Mouse (Mus musculus) left cerebral cortex, adult 6 months (tissue): ENCODE data around the gene Gm44596. TPM values are rescaled to one million over a fixed set of nuclear protein-coding genes. Genes with fewer than 3 reads are reported as not detected.

Experiments used
- long read RNA-seq, 2 experiments: library from polyadenylated mRNA; unstranded; transcript quantifications; one replicate each; pipeline ENCODE4 v2.0.0; 2019 to 2020
- polyA plus RNA-seq: library from polyadenylated mRNA; unstranded; fragments of <200 nt; fragmentation: Nextera tagmentation; gene quantifications from 2 replicates; pipeline ENCODE4 v1.2.3, GENCODE M21; 2021

Gene Gm44596
- not detected in 2 replicates for polyA plus RNA-seq
- long read RNA-seq, experiment 1, partial matches to known transcripts: 8 of 9 reads
- long read RNA-seq, experiment 1, other reads (novel, unspliced or antisense): 1 of 9 reads
- long read RNA-seq, experiment 2, partial matches to known transcripts: 0 of 1 reads
- long read RNA-seq, experiment 2, other reads (novel, unspliced or antisense): 1 of 1 reads

GRCm38 (mm10) chr6:128375192-128375591 is at the start of gene Gm44596, which contains the start of gene Tex52:
Gene Gm44596, plus strand, starts transcription at chr6:128375503.
Gene Tex52, plus strand, starts transcription at chr6:128375456.

GRCm38 (mm10) chr6:128355726-128356416 is 19.4 kb upstream of the Gm44596 start, which contains the start of gene Tulp3:
Gene Tulp3, minus strand, starts transcription at chr6:128355851.

GRCm38 (mm10) chr6:128362381-128363006 is 12.8 kb upstream of the Gm44596 start, which contains the start of the genes Rhno1 and Foxm1:
Gene Rhno1, minus strand, starts transcription at chr6:128362911.
Gene Foxm1, plus strand, starts transcription at chr6:128362967.

GRCm38 (mm10) chr6:128398996-128399395 is 23.7 kb downstream of the Gm44596 start, which contains the start of gene Nrip2:
Gene Nrip2, plus strand, starts transcription at chr6:128399296.

DNA sequence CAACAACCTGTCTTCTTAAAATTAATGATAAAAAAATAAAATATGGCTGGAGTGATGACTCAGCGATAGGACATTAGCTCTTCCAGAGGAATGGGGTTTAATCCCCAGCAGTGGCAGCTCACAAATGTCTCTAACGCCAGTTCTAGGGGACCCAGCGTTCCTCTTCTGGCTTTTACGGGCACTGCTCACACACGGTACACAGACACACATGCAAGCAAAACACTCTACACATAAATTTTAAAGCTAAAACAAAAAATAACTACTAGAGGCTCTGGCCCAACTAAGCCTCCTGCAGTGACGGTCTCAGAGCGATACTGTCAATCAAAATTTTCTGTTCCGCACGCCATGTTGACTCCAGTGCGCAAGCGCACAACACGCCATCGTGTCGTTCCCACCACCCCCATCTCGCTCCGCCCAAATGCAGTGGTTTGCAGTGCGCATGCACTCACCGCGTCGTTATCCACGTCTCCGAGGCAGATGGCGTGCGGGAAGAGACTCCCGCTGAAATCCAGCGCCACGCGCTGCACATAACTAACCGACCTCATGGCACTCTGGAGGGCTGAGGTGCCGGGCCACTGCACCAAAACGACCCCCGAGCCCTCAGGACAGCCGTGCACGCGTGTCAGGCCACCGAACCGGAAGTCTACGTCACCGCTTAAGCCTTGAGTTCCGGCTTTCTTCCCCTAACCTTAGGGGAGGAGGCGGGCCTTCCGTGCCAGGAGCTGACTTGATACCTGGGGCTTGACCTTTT is 49.1 kb downstream of the Gm44596 start, which contains the start of gene Itfg2:
Itfg2 (minus strand) TSS at position 663 of the 751 bp plus-strand sequence.

DNA sequence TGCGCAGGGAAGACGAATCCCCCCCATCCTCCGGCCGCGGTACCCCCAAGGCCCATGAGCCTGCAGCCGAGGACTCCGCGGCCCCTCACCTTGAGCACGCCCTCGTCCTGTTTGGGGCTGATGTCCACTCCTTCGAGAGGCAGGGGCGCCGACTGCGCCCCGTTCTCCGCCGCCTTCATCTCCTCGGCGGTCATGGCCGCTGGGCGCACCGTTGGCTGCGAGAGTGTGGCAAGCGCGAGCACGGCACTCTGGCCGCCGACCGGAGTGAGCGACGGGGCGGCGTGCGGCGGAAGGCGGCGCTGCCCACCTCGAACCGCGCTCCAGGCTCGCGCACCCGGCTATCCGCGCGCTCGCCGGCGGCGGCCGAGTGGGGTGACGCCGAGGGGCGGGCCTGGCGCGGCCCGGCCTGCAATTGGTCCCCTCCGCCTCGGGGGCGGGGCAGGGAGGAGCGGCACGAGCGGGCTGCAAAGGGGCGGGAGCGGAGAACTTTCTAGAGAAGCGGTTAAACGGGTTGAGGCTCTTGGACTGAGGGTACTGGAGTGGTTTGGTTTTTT is 63.1 kb downstream of the Gm44596 start, which contains the start of gene Fkbp4:
Fkbp4 (minus strand) TSS at position 361 of the 554 bp plus-strand sequence.

Other genes starting within 250 kb of the Gm44596 start
- 21.5 and 26.0 TPM in 2 replicates for gene Tspan9, start 231.9 kb upstream of the Gm44596 start, polyA plus RNA-seq
- 0.21 TPM in 1 of 2 replicates, not detected in the other for gene Tead4, start 74.7 kb upstream of the Gm44596 start, polyA plus RNA-seq
- 2.7 and 4.2 TPM in 2 replicates for gene Tulp3, start 19.7 kb upstream of the Gm44596 start, polyA plus RNA-seq
- 18.3 and 18.4 TPM in 2 replicates for gene Rhno1, start 12.6 kb upstream of the Gm44596 start, polyA plus RNA-seq
- gene Foxm1, start 12.5 kb upstream of the Gm44596 start, polyA plus RNA-seq: 0.12 and 0.26 TPM in 2 replicates
- gene Tex52, start within 50 bp of the Gm44596 start, polyA plus RNA-seq: 1.7 and 2.0 TPM in 2 replicates
- gene Nrip2, start 23.8 kb downstream of the Gm44596 start, polyA plus RNA-seq: 9.1 and 11.4 TPM in 2 replicates
- 15.1 and 21.6 TPM in 2 replicates for gene Itfg2, start 49.4 kb downstream of the Gm44596 start, polyA plus RNA-seq
- gene Fkbp4, start 63.2 kb downstream of the Gm44596 start, polyA plus RNA-seq: 98.4 and 108 TPM in 2 replicates
- gene Pzp, start 151.2 kb downstream of the Gm44596 start, polyA plus RNA-seq: not detected in 2 replicates
- 44.4 and 48.9 TPM in 2 replicates for gene A2ml1, start 206.1 kb downstream of the Gm44596 start, polyA plus RNA-seq
- gene Klrb1a, start 248.0 kb downstream of the Gm44596 start, polyA plus RNA-seq: not detected in 2 replicates